Mouse (Mus musculus) lung, embryonic 16.5 days (tissue): ENCODE data around the gene Cacybp. TPM values are rescaled to one million over a fixed set of nuclear protein-coding genes. Genes with fewer than 3 reads are reported as not detected.

Experiments
- ATAC-seq: fragments of 200-750 bp; cut with Nextera tagmentation; 2 replicates; pipeline ENCODE4 v1.8.0; 2017; ENCODE audit warnings: low read depth, mild to moderate bottlenecking, moderate library complexity
- H3K27ac ChIP-seq: fragments of 300-500 bp; sonication (generic); 2 replicates; pipeline ENCODE4 v1.5.1; 2014; ENCODE audit warnings: mild to moderate bottlenecking, control low read depth, low read length
- H3K27me3 ChIP-seq: fragments of 300-500 bp; sonication (generic); 2 replicates; pipeline ENCODE4 v1.6.1; 2014; ENCODE audit warnings: low read depth, low read length, mixed read lengths; ENCODE audit not compliant: control insufficient read depth, insufficient read depth
- H3K36me3 ChIP-seq: fragments of 300-500 bp; sonication (generic); 2 replicates; pipeline ENCODE4 v1.6.1; 2014; ENCODE audit warnings: low read length; ENCODE audit not compliant: control insufficient read depth, insufficient read depth
- H3K4me1 ChIP-seq: fragments of 300-500 bp; sonication (generic); replicated peaks from 2 replicates; pipeline ENCODE4 v1.6.1; 2014; ENCODE audit warnings: low read length, mixed read lengths; ENCODE audit not compliant: control insufficient read depth, insufficient read depth
- H3K4me2 ChIP-seq: fragments of 300-500 bp; sonication (generic); 2 replicates; pipeline ENCODE4 v1.6.1; 2014; ENCODE audit warnings: low read depth, low read length, control low read depth
- H3K4me3 ChIP-seq: fragments of 300-500 bp; sonication (generic); 2 replicates; pipeline ENCODE4 v1.5.1; 2014; ENCODE audit warnings: mild to moderate bottlenecking, low read length, control low read depth
- H3K9ac ChIP-seq: fragments of 300-500 bp; sonication (generic); 2 replicates; pipeline ENCODE4 v1.6.1; 2014; ENCODE audit warnings: low read length, control low read depth
- H3K9me3 ChIP-seq: fragments of 300-500 bp; sonication (generic); 2 replicates; pipeline ENCODE4 v1.6.1; 2016; ENCODE audit warnings: low read length; ENCODE audit not compliant: control insufficient read depth
- WGBS: fragments of 180-500 bp; shearing (Covaris S2); extraction: QIAGEN DNeasy Blood & Tissue Kit; methylation state at CpG from one replicate; pipeline ENCODE4 v1.1.7; 2014; 5-methylcytosine and 5-hydroxymethylcytosine counted together
- polyA plus RNA-seq: library from polyadenylated mRNA; unstranded; fragments of >200 nt; fragmentation: Nextera tagmentation; extraction: Ambion mirVana; gene quantifications from 2 replicates; pipeline ENCODE4 v1.2.1, GENCODE M21; 2015

The Cacybp gene
- polyA plus RNA-seq, 1 experiment from 2014 or later, result 193 TPM

DNA sequence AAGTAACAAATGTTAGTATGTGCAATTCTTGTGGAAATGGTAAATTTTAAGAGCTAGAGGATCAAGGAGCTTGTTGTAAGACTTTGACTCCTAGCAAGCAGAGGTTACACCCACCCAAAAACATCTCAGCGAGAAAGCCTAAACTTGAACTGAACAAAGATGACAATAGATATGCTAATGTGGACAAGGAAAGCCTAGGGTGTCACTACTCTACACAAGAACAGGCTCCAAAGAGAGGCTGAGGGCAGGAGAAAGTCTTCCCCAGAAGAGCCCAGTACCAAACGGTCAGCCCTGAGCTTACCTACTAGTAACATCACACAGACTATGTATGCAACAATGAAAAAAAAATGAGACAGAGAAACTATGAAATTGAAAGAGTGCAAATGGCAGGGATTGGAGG is 2.8 kb downstream of the Cacybp start:
- peaks cover 14% of the 10 kb centered on the region for H3K4me1 ChIP-seq
- no peak overlapping the region for H3K4me2 ChIP-seq
- H3K9me3 ChIP-seq, result no peaks in the 10 kb centered on the region
- peaks cover 24% of the 10 kb centered on the region for H3K36me3 ChIP-seq
- no peak overlapping the region for H3K9ac ChIP-seq
- H3K27me3 ChIP-seq, result no peaks in the 10 kb centered on the region
- no peak for ATAC-seq
- no peak overlapping the region for H3K4me3 ChIP-seq
- 78% methylated on average over 2 of the region's 2 CpGs for WGBS
- no peak overlapping the region for H3K27ac ChIP-seq

DNA sequence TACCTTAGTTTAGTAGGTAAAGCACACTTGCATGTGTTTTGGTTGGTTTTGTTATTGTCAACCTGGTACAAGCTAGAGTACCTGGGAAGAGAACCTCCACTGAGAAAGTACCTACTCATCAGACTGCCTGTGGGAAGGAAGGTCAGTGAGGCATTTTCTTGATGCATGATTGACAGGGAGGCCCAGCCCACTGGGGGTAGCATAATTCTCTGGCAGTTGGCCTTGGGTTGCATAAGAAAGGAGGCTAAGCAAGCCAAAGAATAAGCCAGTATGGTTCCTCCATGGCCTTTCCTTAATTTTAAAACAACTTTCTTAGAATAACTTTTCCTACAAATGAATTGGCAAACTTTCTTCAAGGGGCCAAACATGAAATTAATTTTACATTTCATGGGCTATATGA is 7.2 kb downstream of the Cacybp start:
- no peaks in the 10 kb centered on the region for H3K9me3 ChIP-seq
- H3K9ac ChIP-seq, result no peak overlapping the region
- no peak overlapping the region for H3K4me3 ChIP-seq
- H3K27ac ChIP-seq, result no peak overlapping the region
- no peak for ATAC-seq
- H3K4me2 ChIP-seq, result no peak overlapping the region
- no peaks in the 10 kb centered on the region for H3K27me3 ChIP-seq
- H3K4me1 ChIP-seq, result peaks cover 4% of the 10 kb centered on the region
- H3K36me3 ChIP-seq, result peaks cover 46% of the 10 kb centered on the region

DNA sequence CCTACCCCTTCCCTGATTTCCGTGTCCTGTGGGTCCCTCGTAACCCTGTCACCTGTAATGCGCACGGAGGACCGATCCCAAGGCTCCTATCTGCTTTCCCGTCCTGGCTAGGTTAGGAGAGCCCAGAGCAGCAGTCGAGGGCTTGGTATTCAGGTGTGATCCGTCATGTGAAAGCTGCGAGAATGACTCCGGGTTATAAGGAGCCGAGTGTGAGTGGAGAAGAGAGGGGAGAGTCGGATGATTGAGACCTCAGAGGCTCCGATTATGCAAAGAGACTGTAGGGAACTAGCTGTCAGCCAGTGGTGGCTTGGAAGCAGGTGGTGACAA is 17.4 kb downstream of the Cacybp start:
- Histone ChIP-seq H3K4me2 (peak overlapping the region; percentile 86), H3K27ac (peak overlapping the region; percentile 85), H3K27me3 (no peaks in the 10 kb centered on the region), H3K4me3 (peak overlapping the region; percentile 98), H3K9me3 (no peaks in the 10 kb centered on the region), H3K4me1 (peaks cover 9% of the 10 kb centered on the region), H3K36me3 (peaks cover 5% of the 10 kb centered on the region), H3K9ac (peak overlapping the region; percentile 91)
- WGBS, result under 1% methylated on average over 13 of the region's 13 CpGs
- no peak; the same call in 1 of the 2 replicates for ATAC-seq

DNA sequence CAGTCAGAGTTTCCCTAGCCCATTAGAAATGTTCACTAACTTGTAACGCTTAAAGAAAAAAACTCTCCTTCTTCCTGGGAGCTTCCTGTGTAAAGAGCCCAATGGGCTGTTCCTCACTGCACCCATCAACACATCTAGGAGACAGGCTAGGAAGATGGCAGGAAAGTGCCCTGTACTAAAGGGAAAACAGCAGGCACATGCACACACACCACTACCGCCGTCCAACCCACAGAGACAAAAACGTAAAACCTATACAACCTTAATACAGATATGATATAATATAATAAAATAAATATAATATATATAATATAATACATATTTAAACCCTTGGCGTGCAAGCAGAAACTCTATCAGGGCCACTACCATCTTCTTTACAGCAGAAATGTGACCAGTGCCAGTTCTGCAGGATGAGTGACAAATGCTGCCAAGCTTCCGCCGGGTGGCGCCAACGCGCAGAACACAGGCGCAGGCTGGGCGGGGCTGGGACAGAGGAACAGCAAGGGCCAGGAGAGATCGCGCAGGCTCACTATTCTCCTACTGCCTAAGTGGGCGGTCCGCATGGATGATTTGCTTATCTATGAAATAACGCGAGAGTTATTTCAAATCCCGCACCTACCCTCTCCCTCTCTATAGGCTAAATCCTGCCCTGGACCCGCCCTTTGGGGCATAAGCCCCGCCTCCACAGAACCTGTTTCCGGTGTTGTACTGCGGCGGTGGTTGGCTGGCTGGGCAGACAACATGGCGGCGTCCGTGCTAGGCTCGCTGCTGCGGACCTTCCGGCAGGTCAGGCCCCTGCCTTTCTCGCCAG is 17.9 kb downstream of the Cacybp start, which contains the start of gene Mrps14:
TSS of gene Mrps14 (plus strand) at position 687 of the 808 bp plus-strand sequence.
- Histone ChIP-seq H3K27ac (peak within 1 kb of the TSS; percentile 85), H3K4me1 (peaks cover 9% of the 10 kb centered on the region), H3K4me3 (peak within 1 kb of the TSS; percentile 98), H3K36me3 (peaks cover 3% of the 10 kb centered on the region; the same call in 1 of the 2 replicates), H3K9ac (peak within 1 kb of the TSS; percentile 91), H3K27me3 (no peaks in the 10 kb centered on the region), H3K4me2 (peak within 1 kb of the TSS; percentile 86), H3K9me3 (no peaks in the 10 kb centered on the region)
- WGBS, result 6% methylated on average over 31 of the region's 31 CpGs
- peak; percentile 100 for ATAC-seq

DNA sequence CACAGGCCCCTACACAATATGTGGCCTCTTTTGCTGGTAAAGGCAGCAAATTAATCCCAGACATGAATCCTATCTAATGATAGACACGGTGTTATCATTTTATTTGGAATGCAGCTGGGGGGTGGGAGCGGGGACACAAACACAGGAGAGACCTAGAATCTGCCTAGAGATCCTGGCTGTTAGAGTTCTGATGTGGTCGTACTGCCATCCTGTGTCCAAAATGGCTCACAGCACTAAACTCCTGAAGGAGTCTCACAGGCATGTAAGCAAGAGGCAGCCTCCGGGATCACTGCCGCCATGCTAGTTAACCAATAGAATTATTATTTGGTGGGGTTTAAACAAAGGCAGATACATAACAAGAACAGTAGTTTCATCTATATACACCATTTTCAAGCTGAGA is 28.2 kb downstream of the Cacybp start:
- 9% methylated on average over 5 of the region's 5 CpGs for WGBS
- H3K36me3 ChIP-seq, result no peaks in the 10 kb centered on the region
- H3K4me3 ChIP-seq, result no peak overlapping the region
- H3K4me1 ChIP-seq, result no peaks in the 10 kb centered on the region
- no peaks in the 10 kb centered on the region for H3K9me3 ChIP-seq
- peak; percentile 67; the same call in 1 of the 2 replicates for ATAC-seq
- no peak overlapping the region for H3K27ac ChIP-seq
- no peaks in the 10 kb centered on the region for H3K27me3 ChIP-seq
- no peak overlapping the region for H3K4me2 ChIP-seq
- no peak overlapping the region for H3K9ac ChIP-seq

DNA sequence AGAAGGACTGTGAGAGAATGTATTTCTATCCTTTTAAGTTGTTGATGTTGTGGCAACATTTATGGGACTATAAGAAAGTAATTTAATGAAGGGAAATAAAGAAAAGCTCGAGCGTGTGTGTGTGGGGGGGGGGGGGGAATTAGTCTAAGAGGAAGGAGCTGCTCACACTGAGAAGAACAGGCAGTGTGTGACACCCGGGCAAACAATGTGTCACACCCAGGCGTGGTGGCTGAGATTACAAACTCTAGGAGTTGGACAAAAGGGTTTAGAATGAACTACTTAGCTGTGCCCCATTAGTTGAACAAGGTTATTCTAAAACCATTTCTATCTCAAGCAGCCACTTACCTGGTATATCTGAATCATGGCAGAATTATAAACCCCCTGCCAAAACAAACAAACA is 31.5 kb downstream of the Cacybp start:
- 67% methylated on average over 4 of the region's 4 CpGs for WGBS
- no peak overlapping the region for H3K9ac ChIP-seq
- H3K27ac ChIP-seq, result no peak overlapping the region
- no peaks in the 10 kb centered on the region for H3K36me3 ChIP-seq
- H3K4me1 ChIP-seq, result no peaks in the 10 kb centered on the region
- ATAC-seq, result no peak
- no peaks in the 10 kb centered on the region for H3K27me3 ChIP-seq
- no peak overlapping the region for H3K4me3 ChIP-seq
- no peak overlapping the region for H3K4me2 ChIP-seq
- H3K9me3 ChIP-seq, result no peaks in the 10 kb centered on the region

DNA sequence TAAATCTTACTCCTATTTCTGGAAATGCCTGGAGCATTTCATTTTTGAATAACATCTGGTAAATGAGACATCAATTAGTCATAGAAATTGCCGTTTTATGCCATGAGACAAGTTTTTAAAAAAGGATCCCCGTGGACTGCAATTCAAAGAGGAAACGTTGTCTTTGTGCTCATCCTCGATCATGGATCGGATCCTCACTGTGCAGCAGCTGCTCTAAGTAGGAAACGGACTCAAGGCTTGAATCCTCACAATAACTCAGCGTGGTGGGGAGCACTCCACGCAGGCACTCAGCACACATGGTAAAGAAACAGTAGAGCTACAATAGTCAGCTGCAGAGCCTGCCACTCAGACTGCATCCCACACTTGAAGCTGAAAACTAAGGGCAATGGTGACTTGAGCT is 35.8 kb downstream of the Cacybp start:
- Histone ChIP-seq H3K9ac (no peak overlapping the region), H3K9me3 (no peaks in the 10 kb centered on the region), H3K4me1 (no peaks in the 10 kb centered on the region), H3K4me2 (no peak overlapping the region), H3K4me3 (no peak overlapping the region), H3K36me3 (no peaks in the 10 kb centered on the region), H3K27ac (no peak overlapping the region), H3K27me3 (no peaks in the 10 kb centered on the region)
- WGBS, result 78% methylated on average over 8 of the region's 8 CpGs
- no peak for ATAC-seq

DNA sequence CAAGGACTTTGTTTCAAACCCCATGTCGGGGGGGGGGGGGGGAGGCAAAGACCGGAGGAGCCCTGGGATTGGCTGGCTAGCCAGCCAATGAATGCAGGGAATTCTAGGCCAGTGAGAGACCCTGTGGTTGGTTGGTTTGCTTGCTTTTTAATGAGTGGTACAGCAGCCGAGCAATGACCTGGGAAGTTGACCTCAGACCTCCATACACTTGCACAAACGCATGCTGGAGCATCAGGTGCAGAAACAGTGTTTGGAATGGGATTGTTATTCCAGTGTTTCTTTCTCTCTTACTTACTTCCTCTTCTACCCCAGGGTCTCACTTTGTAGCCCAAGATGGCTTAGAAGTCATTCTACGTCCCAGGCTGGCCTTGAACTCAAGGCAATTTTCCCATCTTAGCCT is 46.1 kb downstream of the Cacybp start:
- WGBS, result 69% methylated on average over 3 of the region's 5 CpGs
- H3K4me2 ChIP-seq, result no peak overlapping the region
- no peaks in the 10 kb centered on the region for H3K9me3 ChIP-seq
- H3K27me3 ChIP-seq, result no peaks in the 10 kb centered on the region
- H3K9ac ChIP-seq, result no peak overlapping the region
- H3K36me3 ChIP-seq, result no peaks in the 10 kb centered on the region
- ATAC-seq, result no peak
- no peak overlapping the region for H3K4me3 ChIP-seq
- no peak overlapping the region for H3K27ac ChIP-seq
- H3K4me1 ChIP-seq, result no peaks in the 10 kb centered on the region

DNA sequence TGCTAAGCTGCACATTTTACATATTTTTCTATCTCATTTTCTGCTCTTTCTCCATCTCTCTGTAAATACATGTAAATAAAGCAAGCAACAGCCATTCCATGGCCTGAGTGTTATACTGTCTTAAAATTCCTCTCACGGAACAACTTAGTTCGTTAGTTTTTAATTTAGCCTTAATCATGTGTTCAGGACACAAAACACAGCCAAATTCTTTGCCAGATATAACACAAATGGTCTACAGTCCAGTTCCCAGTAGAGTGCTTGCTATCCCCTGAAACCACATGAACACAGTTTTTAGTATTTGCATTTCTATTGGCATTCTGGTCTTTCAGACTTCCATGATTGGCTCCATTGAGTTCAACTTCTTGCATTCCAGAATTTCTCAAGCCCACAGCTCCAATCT is 54.5 kb downstream of the Cacybp start:
- H3K27ac ChIP-seq, result no peak overlapping the region
- no peak for ATAC-seq
- H3K4me1 ChIP-seq, result no peaks in the 10 kb centered on the region
- H3K9me3 ChIP-seq, result no peaks in the 10 kb centered on the region
- no peak overlapping the region for H3K4me2 ChIP-seq
- H3K36me3 ChIP-seq, result no peaks in the 10 kb centered on the region
- no peak overlapping the region for H3K9ac ChIP-seq
- no peak overlapping the region for H3K4me3 ChIP-seq
- no peaks in the 10 kb centered on the region for H3K27me3 ChIP-seq
- 92% methylated on average over 2 of the region's 2 CpGs for WGBS
